Mouse (Mus musculus): ENCODE data around the gene Fryl.

GRCm38 (mm10) chr5:73071319-73071718, 185.1 kb downstream of the Fryl start:
- TF ChIP-seq CTCF (IDR thresholded peaks at IDR 0.05; ENCODE audit: extremely low read depth, insufficient read depth, insufficient read length, insufficient replicate concordance) (peak; percentile 87; the same call in 1 of the 2 replicates), POLR2A (IDR thresholded peaks at IDR 0.05; ENCODE audit: low read depth, low read length) (no peak)

Measured in spleen, adult 2 months (tissue).